Mouse (Mus musculus): ENCODE data around the gene Zfp219. TPM values are rescaled to one million over a fixed set of nuclear protein-coding genes. Genes with fewer than 3 reads are reported as not detected.
A peak's percentile ranks its signal among the peaks of the same experiment; 100 is the strongest.

Zfp219 gene
- polyA plus RNA-seq, 1 experiment from 2014 or later: 32.3 TPM

- H3K27me3 ChIP-seq: no peaks in the 10 kb centered on the region
- ATAC-seq (ENCODE audit: low read depth): no peak
- H3K4me3 ChIP-seq: no peak overlapping the region
- 85% methylated on average over 4 of the region's 4 CpGs for WGBS
- H3K9me3 ChIP-seq: no peaks in the 10 kb centered on the region
- peaks cover 17% of the 10 kb centered on the region for H3K4me1 ChIP-seq (replicated peaks)
- no peak overlapping the region for H3K9ac ChIP-seq
- H3K4me2 ChIP-seq: no peak overlapping the region
- no peaks in the 10 kb centered on the region for H3K36me3 ChIP-seq
- H3K27ac ChIP-seq (replicated peaks): no peak overlapping the region
Observed at GRCm38 (mm10) chr14:52026342-52026741, 5.8 kb upstream of the Zfp219 start.

- H3K9me3 ChIP-seq: no peaks in the 10 kb centered on the region
- H3K4me1 ChIP-seq (replicated peaks): peaks cover 27% of the 10 kb centered on the region
- WGBS: 92% methylated on average over 2 of the region's 2 CpGs
- H3K4me2 ChIP-seq: no peak overlapping the region
- no peak for ATAC-seq (ENCODE audit: low read depth)
- H3K4me3 ChIP-seq: no peak overlapping the region
- no peak overlapping the region; the same call in 1 of the 2 replicates for H3K9ac ChIP-seq
- H3K27me3 ChIP-seq: no peaks in the 10 kb centered on the region
- H3K36me3 ChIP-seq: no peaks in the 10 kb centered on the region
- H3K27ac ChIP-seq (replicated peaks): no peak overlapping the region
Observed at GRCm38 (mm10) chr14:52024133-52024532, 3.6 kb upstream of the Zfp219 start.

GRCm38 (mm10) chr14:52022709-52023459 is 2.4 kb upstream of the Zfp219 start:
- 4% methylated on average over 23 of the region's 23 CpGs for whole genome bisulfite sequencing

GRCm38 (mm10) chr14:52022244-52022708 is 1.7 kb upstream of the Zfp219 start:
- peak overlapping the region; percentile 54 for H3K4me2 ChIP-seq
- H3K27me3 ChIP-seq: no peaks in the 10 kb centered on the region
- no peak for ATAC-seq (ENCODE audit: low read depth)
- H3K27ac ChIP-seq (replicated peaks): 0 out of 2 replicates have a peak overlapping the region, but pooled peaks have one; percentile 79
- H3K36me3 ChIP-seq: no peaks in the 10 kb centered on the region
- peaks cover 40% of the 10 kb centered on the region for H3K4me1 ChIP-seq (replicated peaks)
- 70% methylated on average over 3 of the region's 3 CpGs for WGBS
- H3K4me3 ChIP-seq: no peak overlapping the region
- 0 out of 2 replicates have a peak overlapping the region, but pooled peaks have one; percentile 41 for H3K9ac ChIP-seq
- H3K9me3 ChIP-seq: no peaks in the 10 kb centered on the region

More at GRCm38 (mm10) chr14:52022709-52023459, 2.4 kb upstream of the Zfp219 start:
- Histone ChIP-seq H3K27me3 (no peaks in the 10 kb centered on the region), H3K4me1 (replicated peaks) (peaks cover 39% of the 10 kb centered on the region), H3K9ac (peak overlapping the region; percentile 41; the same call in 1 of the 2 replicates), H3K9me3 (no peaks in the 10 kb centered on the region), H3K4me2 (peak overlapping the region; percentile 54), H3K36me3 (no peaks in the 10 kb centered on the region), H3K4me3 (peak overlapping the region; percentile 24), H3K27ac (replicated peaks) (peak overlapping the region; percentile 79)
- ATAC-seq (ENCODE audit: low read depth): no peak

GRCm38 (mm10) chr14:52021568-52022212 is 1.2 kb upstream of the Zfp219 start:
- no peak for ATAC-seq (ENCODE audit: low read depth)
- peaks cover 43% of the 10 kb centered on the region for H3K4me1 ChIP-seq (replicated peaks)
- no peaks in the 10 kb centered on the region for H3K9me3 ChIP-seq
- no peaks in the 10 kb centered on the region for H3K27me3 ChIP-seq
- no peaks in the 10 kb centered on the region for H3K36me3 ChIP-seq
- H3K4me3 ChIP-seq: no peak overlapping the region
- H3K9ac ChIP-seq: no peak overlapping the region
- H3K27ac ChIP-seq (replicated peaks): no peak overlapping the region
- WGBS: 89% methylated on average over 8 of the region's 8 CpGs
- no peak overlapping the region for H3K4me2 ChIP-seq

GRCm38 (mm10) chr14:52021138-52021529 is 601 bp upstream of the Zfp219 start:
- peak overlapping the region; percentile 99 for H3K27ac ChIP-seq (replicated peaks)

DNA sequence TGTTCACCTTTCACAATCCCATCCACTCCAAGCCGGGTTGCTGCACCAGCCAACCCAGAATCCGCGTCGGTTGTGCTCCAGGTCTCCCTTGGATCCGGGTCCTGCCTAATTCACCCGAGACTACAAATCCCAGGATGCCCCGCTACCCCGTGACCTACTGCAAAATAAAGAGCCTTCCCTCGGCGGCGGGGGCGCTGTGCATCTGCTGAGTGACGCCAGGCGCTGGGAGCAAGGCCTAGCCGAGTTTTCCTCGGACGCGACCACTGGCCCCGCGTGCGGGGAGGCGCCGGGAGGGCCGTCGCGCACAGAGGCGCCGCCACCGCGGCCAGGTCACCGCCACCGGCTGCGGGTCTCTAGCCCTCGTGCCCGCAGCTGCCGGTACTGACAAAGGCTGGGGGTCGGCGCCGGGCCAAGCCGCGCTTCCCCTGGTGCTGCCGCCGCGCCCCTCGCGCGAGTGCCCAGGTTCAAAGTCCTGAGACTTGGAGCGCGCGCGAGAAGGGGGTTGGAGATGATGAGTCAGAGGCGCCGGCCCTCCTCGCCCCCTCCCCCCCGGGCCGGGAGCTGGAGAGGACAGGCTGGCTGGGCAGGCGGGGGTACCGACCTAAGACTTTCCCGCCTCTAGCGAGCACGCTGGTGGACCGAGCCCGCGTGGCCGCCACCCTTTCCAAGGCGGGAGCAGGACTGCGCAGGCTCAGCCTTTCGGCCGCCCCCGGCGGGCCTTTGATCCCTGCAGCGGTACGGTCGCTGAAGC is 768 bp downstream of the Zfp219 start:
- no peaks in the 10 kb centered on the region for H3K9me3 ChIP-seq
- H3K4me1 ChIP-seq (replicated peaks): peaks cover 60% of the 10 kb centered on the region
- H3K27me3 ChIP-seq: no peaks in the 10 kb centered on the region
- peak overlapping the region; percentile 96 for H3K9ac ChIP-seq
- peak overlapping the region; percentile 99 for H3K27ac ChIP-seq (replicated peaks)
- H3K4me3 ChIP-seq: peak overlapping the region; percentile 71
- H3K4me2 ChIP-seq: peak overlapping the region; percentile 68
- ATAC-seq (ENCODE audit: low read depth): peak; percentile 91
- H3K36me3 ChIP-seq: no peaks in the 10 kb centered on the region
- under 1% methylated on average over 74 of the region's 74 CpGs for WGBS

More at GRCm38 (mm10) chr14:52021138-52021529, 601 bp upstream of the Zfp219 start:
- H3K36me3 ChIP-seq: no peaks in the 10 kb centered on the region
- peak overlapping the region; percentile 68 for H3K4me2 ChIP-seq
- peak overlapping the region; percentile 71 for H3K4me3 ChIP-seq
- H3K9ac ChIP-seq: no peak overlapping the region
- no peaks in the 10 kb centered on the region for H3K27me3 ChIP-seq
- 51% methylated on average over 4 of the region's 4 CpGs for WGBS
- peaks cover 48% of the 10 kb centered on the region for H3K4me1 ChIP-seq (replicated peaks)
- H3K9me3 ChIP-seq: no peaks in the 10 kb centered on the region
- ATAC-seq (ENCODE audit: low read depth): no peak

GRCm38 (mm10) chr14:52019051-52019589 is 1.4 kb downstream of the Zfp219 start:
- Histone ChIP-seq H3K4me2 (peak overlapping the region; percentile 68), H3K4me3 (peak overlapping the region; percentile 71), H3K27ac (replicated peaks) (peak overlapping the region; percentile 99), H3K27me3 (no peaks in the 10 kb centered on the region), H3K36me3 (no peaks in the 10 kb centered on the region), H3K9ac (peak overlapping the region; percentile 96), H3K4me1 (replicated peaks) (peaks cover 60% of the 10 kb centered on the region), H3K9me3 (no peaks in the 10 kb centered on the region)
- no peak for ATAC-seq (ENCODE audit: low read depth)
- 32% methylated on average over 12 of the region's 12 CpGs for WGBS

GRCm38 (mm10) chr14:52018248-52019050 is 2.1 kb downstream of the Zfp219 start:
- peak overlapping the region; percentile 99 for H3K27ac ChIP-seq (replicated peaks)
- peak overlapping the region; percentile 71 for H3K4me3 ChIP-seq
- H3K36me3 ChIP-seq: no peaks in the 10 kb centered on the region
- WGBS: 86% methylated on average over 15 of the region's 15 CpGs
- H3K4me2 ChIP-seq: peak overlapping the region; percentile 68
- peaks cover 61% of the 10 kb centered on the region for H3K4me1 ChIP-seq (replicated peaks)
- H3K9ac ChIP-seq: peak overlapping the region; percentile 96
- no peaks in the 10 kb centered on the region for H3K9me3 ChIP-seq
- ATAC-seq (ENCODE audit: low read depth): no peak
- no peaks in the 10 kb centered on the region for H3K27me3 ChIP-seq

DNA sequence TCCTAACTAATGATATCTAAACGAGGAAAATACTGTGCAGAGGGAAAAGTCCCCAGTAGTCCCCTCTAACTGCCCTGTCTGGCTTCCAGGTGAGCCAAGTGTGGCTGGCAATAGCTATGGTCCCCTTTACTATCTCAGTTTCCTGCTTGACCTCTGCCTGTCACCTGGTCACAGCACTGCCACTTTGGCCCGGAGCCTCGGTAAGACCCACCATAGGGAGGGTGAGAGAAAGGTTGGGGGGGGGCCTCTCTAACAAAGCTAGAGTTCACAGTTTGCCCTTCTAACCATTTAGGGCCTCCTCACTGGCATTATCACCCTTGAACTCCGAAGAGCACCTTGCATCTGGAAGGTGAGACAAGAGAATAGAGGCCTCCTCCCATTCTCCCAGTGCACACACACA is 2.9 kb downstream of the Zfp219 start:
- 83% methylated on average over 4 of the region's 4 CpGs for WGBS

More for the DNA sequence above, 2.9 kb downstream of the Zfp219 start:
- H3K9ac ChIP-seq: no peak overlapping the region
- peaks cover 62% of the 10 kb centered on the region for H3K4me1 ChIP-seq (replicated peaks)
- no peak overlapping the region for H3K4me2 ChIP-seq
- H3K27ac ChIP-seq (replicated peaks): no peak overlapping the region
- no peaks in the 10 kb centered on the region for H3K36me3 ChIP-seq
- no peak overlapping the region for H3K4me3 ChIP-seq
- no peaks in the 10 kb centered on the region for H3K27me3 ChIP-seq
- no peaks in the 10 kb centered on the region for H3K9me3 ChIP-seq
- ATAC-seq (ENCODE audit: low read depth): no peak

Measured in neural tube, embryonic 13.5 days (tissue).